Mouse (Mus musculus): ENCODE results near the gene Azin2.

DNA sequence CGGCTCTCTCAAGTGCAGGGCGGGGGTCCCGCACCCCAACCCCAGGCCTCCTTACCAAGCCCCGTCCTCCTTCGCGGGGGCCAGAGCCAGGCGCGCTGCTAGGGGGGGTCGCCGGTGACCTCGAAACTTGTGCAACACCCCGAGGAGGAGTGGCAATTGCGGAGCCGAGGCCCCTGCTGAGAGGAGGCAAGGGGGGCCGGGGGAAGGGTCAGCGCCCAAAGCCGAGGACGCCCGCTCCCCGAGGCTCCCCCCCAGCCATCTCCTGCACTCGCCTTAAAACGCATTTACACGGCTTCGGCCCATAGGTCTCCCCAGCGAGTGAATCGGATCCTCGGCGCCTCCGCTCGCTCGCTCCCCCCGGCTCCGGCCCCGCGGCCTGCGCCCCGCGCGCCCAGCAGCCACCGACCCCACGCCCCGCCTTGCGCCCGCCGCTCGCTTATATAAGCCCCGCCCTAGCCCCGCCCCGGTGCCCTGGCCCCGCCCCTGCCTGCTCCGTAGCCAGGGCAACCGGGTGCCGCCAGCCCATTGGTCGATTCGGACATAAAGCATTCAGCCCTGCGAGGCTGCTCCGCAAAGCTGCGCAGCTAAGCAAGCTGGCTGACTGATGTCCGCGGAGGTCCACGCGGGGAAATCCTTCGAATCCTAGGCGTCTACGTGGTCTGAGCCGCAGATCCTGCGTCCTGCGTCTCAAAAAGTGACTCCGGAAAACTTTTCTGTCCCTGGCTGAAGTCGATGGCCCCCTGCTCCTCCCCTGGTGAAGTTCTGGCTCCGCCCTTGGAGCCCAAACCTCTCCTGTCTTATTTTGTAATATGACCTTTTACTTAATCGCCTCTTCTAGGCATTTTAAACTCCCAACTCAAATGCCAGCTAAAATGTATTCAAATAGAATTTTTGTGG, at the start of gene Azin2:
- TF ChIP-seq POLR2A (IDR thresholded peaks at IDR 0.05; ENCODE audit: borderline replicate concordance, extremely low read depth, insufficient read depth, insufficient read length, poor library complexity, severe bottlenecking), result peak; percentile 92
- no peak for TF ChIP-seq CTCF (IDR thresholded peaks at IDR 0.05; ENCODE audit: borderline replicate concordance, extremely low read depth, insufficient read depth, insufficient read length)
